Mouse (Mus musculus): ENCODE measurements around the gene Slc16a2.

The Slc16a2 gene

DNA sequence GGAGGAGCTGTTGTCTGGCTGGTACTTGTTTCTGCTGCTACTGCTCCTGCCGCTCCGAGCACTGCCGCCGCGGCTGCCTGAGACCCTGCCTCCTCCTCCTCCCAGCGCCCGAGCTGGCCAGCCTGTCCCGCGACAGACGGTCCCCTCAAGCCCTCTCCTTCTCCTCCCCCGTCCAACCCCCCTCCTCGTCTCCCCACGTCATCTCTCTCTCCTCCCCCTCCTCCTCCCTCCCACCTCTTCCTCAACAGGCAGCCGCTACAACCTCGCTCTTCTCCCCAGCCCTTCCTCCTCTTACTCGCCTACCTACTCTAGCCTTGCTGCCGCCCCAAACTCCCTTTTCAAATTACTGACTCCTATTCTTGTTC, at the start of gene Slc16a2:
Gene Slc16a2 (minus strand): TSS at position 152 of the 365 bp plus-strand sequence.
- DNase-seq (ENCODE audit: low read depth, low spot score): peak; percentile 33

DNA sequence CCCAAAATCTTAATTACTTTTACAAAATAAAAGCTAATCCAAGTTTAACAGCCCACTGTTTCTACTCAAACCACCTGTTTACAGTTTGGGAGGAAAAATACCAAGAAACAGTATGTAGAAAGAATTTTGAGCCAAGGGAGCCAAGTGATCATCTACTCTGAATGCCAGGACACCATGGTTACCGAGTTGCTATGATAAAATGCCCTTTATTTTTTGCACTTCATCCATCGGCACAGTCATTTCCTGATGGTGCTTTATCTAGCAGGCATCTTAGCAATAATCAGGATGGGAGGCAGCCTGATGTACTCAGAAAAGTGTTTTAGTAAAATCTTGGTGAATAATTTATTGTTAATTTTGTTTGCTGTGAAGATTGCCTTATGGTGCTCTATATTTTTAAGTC, 41.7 kb upstream of the Slc16a2 start:
- DNase-seq (ENCODE audit: low read depth, low spot score): no peak

DNA sequence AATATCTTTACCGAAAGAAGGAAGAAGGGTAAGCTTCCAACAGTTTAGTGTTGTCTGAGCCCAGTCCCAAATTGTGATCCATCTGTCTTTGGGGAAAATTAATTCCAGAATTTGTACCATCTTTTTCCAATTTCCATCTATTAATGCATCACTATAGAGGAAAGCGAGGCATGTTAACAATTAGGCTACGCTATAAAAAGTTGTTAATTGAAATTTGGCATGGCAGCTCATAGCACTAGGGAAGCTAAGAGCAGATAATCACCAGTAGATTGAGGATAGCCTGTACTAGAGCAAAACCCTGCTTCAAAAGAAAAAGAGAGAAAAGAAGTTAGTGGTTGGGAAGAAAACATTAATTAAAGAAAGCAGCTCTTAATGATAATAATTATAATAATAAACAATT, 41.1 kb upstream of the Slc16a2 start:
- no peak for DNase-seq (ENCODE audit: low read depth, low spot score)

DNA sequence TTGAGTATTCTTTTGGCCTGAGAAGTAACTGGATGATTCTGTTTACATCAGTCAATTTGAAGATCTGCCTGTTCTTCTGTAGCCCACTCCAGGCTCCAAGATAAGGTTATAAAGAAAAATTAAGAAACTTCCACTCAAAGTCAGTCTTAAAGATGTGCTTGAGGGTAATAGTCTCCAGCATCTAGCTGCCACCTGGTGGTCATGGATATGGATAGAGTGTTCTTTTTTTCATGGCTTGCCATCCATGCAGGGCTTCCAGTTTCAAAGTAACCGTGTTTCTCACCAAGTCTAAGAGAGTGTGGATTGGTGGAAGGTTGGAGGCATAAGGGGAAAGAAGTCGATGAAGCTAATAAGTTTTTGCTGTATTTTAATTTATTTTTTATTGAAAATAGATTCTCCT, 23.5 kb upstream of the Slc16a2 start:
- DNase-seq (ENCODE audit: low read depth, low spot score): no peak

DNA sequence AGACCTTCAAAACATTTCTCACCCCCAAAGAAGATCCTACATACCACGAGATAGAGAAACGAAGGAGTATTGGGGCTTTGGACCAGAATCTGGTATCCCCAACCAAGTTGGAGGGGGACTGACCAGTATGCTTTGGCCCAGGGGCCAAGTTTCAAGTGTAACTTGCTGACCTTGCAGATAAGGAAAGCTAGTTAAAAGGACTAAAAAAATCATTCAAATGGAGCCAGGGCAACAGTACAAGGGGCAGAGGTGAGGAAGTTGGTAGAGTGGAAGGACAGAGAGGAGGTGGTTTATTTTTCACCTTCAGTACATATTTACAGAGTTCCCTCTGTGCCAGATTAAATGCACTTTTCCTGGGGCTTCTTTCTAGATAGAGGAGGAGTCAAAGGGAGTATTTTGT, 7.1 kb upstream of the Slc16a2 start:
- no peak for DNase-seq (ENCODE audit: low read depth, low spot score)

DNA sequence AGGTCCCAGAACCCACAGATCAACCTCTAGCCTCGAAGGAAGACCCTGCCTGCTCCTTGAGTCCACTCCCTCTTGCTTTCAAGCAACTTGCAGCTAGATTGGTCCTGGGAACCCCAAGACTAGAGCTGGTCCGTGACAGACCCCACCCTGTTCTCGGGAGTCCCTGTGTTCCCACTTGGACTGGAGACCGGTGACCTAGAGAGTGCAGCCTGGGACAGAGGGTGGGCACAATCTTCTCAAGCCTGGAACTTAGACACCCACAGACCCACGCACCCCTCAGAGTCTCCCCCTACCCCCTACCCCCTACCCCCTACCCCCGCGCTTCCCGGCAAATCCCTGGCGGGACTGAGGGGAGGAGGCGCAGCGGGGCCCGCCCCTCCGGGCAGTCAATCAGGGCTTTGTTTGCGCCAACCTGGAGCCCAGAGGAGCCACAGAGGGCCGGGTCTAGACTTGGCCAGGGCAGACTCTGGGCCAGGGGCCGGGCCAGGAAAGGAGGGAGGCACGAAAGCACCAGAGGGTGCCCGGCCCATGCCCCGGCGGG, 558 bp upstream of the Slc16a2 start:
- DNase-seq (ENCODE audit: low read depth, low spot score): peak; percentile 4

DNA sequence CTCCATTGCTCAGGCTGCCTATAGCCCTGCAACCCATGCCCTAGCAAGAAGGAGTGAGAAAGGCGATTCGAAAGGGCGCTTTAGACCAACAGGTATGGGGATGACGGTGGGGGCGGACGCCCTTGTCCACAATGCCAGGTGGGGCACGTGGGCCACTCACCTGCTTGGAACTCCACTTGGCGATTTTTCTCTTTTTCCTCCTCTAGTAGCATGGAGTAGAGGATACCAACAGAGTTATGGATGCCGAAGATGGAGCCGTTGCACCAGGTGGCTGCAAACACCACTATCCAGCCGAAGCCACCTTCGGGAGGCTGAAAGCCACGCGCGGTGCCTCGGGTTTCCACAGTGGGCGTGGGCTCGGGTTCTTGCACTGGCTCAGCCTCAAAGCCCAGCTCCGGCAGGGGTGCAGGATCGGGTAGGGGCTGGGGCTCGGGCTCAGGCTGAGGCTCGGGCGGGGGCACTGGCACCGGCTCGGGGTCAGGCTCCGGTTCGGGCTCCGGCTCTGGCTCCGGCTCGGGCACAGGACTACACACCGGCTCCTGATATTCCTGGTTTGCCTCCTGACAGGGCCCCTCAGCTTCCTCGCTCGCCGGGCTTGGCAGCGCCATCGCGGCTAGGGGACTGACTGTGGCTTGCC, 470 bp downstream of the Slc16a2 start:
- DNase-seq (ENCODE audit: low read depth, low spot score): peak; percentile 13

DNA sequence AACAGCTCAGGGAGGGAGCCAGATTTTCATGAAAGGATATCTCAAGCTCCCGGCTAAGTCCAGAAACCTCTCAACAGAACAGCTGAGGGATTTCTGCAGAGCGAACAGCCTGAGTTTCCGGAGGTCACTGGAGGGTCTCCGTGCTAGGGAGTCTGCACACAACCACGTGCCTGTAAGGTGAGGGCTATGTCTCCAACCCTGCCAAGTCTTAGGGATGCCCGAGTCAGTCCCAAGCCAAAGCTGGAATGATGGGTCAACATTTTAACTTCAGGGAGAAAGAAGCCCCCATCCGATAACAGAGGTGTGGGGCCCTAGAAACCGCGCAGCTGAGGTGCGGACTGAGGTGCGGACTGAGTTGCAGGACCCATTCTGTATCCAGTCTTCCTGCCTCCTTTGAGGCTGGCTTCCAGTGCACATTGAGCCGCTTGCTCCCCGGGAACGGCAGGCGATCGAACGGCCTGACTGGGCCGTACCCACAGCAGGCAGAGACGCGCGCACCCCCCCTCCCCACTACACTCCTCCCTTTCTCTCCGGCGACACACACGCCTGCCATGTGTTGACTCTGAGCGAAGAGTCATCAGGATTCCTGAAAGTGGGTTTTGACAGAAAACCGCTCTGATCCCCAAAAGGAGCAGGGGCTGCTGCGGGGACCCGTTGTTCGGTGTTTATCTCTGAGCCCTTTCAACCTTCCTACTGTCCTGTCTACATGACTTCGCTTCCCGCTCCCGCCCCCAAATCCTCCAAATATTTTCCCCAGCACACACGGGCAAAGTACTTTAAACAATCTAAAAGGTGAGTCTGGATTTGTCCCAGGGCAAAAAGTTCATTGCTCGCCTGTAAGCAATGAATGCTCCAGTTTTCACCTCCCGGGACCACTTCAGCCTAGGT, 1.2 kb downstream of the Slc16a2 start:
- peak; percentile 4 for DNase-seq (ENCODE audit: low read depth, low spot score)

DNA sequence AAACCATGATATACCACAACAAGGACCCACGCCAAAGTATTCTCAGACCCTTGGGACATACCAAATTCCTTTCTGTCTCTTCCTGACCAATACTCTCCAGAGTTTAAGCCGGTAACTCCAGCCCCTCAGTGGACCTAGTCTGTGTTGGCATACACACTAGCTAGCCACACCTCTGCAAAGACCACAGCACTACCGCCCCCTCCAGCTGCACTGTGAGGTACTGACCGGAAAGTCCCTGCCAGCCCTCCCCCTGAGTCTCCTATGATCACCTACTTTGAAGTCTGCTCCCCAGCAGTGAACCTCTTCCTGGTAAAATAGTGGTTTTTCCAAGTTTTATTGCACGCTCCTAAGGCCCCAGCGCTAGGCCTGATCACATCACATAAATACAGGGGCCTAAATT, 2.5 kb downstream of the Slc16a2 start:
- DNase-seq (ENCODE audit: low read depth, low spot score): no peak

DNA sequence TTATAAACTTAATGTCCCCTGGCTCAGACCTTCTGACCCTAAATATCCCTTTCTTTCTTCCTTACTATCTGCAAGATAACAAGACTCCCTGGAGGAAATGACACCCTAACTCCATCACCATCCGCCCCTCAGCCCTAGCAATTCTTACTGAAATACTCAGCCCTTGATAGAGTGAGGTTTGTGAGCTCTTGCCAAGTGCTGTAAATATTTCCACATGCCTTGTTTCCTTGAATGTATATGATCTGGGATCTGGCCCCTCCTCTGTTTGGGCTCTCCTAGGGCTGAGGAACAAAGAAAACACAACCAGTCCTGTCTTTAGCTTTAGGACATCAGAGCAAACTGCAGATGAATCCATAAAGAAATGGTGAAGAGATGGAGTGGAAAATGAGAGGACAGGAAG, 9.1 kb downstream of the Slc16a2 start:
- no peak for DNase-seq (ENCODE audit: low read depth, low spot score)

DNA sequence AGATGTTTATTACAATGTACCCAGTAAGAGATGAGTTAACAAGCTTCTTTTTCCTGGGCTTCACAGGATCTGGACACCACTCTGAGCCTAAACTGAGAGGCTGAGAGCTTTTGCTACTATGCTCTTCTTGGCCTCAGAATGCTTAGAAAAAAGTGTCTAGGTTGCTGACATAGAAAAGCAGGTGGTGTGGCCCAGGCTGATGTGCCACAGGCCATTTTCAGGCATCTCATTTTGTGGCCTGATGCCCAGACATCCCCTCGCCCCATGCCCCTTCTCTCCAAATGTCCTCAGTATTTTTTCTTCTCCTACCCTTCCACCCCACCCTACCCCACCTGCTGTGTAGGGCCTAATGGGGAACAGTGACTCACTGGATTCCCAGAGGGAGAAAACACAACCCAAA, 11.3 kb downstream of the Slc16a2 start:
- DNase-seq (ENCODE audit: low read depth, low spot score): no peak

DNA sequence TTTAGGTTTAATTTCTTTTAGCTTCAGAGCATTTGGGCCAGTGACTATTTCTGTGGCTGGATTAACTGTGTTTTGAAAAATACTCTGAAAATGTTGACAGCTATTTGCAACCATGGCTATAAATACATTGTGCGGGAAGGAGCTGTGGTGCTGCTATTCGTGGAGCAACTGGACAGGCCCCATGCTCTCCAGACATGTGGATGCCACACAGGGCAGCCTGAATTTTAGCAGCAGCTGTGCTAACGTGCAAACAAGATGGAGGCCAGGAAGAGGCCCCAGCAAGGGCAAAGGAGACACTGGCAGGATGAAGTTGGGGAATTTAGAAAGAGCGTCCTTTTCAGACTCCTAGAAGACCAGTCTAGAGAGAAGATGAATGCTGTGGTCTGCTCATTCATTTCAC, 15.4 kb downstream of the Slc16a2 start:
- no peak for DNase-seq (ENCODE audit: low read depth, low spot score)

DNA sequence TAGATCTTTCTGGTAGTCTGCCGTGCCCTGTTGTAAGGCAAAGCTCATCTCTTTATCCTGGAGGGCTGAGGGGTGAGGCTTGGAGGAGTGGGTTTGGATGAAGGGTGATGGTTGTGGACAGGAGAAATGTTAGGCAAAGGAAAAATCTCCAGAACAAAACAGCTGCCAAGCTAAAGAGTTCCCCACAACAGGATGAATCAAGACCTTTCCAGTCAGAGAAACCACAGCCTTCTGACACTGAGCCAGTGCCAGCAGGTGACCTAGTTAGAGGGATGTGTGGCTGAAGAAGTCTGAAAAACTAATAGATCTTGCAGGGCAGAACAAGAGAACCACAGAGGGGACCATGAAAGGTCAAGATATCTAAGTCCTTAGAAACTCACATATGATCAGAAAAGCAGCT, 24.8 kb downstream of the Slc16a2 start:
- DNase-seq (ENCODE audit: low read depth, low spot score): no peak

DNA sequence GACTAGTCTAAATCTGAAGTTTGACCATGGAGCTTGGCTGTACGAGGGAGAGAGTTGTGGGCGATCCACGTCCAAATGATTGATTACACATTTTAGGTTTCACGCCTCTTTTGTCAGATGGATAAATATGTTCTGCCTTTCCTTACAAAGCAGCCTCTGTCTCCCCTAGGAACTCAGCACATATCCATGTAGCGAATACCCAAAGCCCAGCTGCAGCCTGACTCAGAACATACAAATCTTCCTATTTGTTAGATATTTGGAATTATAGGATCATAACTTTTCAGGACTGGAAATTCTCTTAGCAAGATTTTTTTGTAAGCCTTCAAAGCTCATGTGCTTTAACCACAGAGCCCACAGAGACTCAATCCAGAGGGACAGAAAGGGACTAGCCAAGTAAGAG, 26.3 kb downstream of the Slc16a2 start:
- DNase-seq (ENCODE audit: low read depth, low spot score): no peak

DNA sequence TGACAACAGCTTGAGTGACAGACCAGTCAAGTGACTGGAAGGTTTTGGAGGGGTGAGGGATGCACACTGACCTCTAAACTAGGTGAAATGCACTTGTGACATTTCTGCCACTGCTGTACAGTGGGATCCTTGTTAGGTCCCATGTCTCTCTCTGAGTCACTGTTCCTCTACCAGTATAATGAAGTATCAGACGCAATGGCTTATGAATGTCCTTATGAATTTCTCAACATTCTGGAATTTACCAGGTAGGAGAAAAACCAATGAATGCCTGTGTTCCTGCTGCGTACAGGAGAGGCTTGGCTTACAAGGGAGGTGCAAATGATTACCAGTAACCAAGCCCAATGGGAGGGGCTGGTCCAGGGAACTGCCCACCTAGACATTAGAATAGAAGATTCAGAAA, 30.5 kb downstream of the Slc16a2 start:
- no peak for DNase-seq (ENCODE audit: low read depth, low spot score)

DNA sequence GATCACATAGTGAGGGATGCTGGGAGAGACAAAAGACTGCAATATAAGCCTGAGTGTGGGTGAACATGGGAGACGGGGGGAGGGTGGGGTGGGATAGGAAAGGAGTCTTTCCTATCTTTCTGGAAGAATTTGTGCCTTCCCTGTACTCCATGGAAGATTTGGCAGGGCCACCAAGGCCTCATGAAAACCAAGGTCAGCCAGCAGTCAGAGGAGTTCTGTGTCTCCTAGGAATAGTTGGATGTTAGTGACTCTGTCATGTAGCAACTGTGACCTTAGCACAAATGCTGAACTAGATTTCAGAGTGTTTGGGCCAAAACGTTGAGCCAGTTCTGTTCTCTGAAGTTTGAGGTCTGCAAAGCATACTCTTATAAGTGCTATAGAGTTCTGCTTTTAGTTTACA, 36.1 kb downstream of the Slc16a2 start:
- DNase-seq (ENCODE audit: low read depth, low spot score): no peak

DNA sequence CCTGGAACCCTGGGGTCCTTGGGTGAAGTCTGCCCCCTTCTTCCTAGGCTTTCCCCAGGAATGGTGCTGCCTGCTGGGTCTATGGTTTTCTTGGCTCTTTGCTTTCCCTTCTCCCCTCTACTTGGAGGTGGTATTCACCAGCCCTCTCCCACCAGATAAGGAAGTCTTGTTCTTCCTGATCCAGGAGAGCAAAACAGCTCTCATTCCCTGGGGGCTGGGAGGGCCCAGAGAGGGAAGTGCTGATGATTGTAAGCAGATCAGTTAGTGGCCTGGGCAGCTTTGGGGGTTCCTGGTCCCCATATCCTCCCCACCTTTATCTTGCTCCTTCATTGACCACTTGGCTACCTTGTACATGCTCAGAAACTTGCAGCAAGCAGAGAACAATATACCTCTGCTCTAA, 45.4 kb downstream of the Slc16a2 start:
- DNase-seq (ENCODE audit: low read depth, low spot score): no peak

DNA sequence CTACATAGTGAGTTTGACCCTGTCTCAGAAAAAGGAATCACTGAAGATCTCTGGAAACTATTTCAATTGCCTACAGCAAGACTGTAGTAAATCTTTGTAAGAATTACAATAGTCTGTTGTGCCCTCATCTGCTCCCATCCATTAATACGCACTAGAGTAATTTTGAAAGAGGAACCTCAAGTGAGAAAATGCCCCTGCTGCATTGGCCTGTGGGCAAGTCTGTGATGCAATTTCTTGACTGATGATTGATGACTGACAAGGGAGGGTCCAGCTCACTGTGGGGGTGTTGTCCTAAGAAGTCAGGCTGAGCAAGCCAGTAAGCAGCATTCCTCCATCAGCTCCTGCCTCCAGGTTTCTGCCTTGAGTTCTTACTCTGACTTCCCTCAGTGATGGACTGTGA, 75.6 kb downstream of the Slc16a2 start:
- no peak for DNase-seq (ENCODE audit: low read depth, low spot score)

DNA sequence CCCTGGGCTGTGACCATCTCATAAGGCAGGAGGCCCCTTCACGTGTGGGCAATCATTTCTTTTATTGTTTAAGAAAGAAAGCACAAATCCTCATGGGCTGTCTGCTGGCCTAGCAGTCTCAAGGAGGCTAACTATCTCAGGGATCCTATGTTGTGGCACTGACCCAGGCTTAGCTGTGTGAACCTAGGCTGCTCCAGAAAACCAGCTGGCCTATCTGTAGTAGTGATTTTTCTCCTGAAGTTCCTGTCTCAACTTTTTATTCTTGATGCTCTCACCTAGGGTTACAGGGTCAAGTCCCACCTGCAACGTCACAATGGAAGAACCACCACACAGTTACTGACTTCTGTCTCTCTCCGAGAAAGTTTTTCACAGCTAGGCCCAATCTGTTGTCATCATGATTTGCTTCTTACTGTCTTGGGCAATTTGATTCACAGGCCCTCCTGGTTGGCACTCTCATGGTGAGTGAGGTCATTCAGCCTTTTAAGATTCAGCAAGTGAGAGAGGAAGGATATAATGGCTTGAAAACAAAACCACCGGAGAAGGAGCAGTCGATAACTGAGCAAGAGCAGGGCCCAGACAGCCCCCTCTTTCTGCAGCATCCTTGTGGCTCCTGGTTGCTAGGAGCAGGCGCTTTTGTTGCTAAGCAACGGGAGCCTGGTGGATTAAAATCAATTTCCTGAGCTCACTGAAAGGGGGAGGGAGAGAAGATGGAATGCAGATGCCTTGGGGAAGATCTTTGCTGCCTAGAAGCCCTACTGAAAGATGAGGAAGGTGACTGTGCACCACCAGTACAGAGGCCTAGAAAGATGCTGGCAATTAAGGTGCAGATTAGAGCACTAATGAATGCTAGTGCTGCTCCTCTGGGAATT, 77.4 kb downstream of the Slc16a2 start:
- peak; percentile 15 for DNase-seq (ENCODE audit: low read depth, low spot score)

DNA sequence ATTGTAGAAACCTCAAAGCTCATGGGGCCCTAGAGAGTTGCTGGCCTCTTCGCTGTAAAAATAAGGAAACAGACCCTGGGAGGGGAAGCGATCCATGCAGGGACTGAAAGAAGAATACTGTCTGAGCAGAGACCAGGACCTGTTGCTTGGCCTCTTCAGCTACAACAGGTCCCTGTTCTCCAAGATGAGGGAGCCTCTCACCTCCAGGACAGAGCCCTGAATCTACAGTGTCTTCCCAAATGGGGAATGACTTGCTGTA, 79.8 kb downstream of the Slc16a2 start:
- no peak for DNase-seq (ENCODE audit: low read depth, low spot score)

DNA sequence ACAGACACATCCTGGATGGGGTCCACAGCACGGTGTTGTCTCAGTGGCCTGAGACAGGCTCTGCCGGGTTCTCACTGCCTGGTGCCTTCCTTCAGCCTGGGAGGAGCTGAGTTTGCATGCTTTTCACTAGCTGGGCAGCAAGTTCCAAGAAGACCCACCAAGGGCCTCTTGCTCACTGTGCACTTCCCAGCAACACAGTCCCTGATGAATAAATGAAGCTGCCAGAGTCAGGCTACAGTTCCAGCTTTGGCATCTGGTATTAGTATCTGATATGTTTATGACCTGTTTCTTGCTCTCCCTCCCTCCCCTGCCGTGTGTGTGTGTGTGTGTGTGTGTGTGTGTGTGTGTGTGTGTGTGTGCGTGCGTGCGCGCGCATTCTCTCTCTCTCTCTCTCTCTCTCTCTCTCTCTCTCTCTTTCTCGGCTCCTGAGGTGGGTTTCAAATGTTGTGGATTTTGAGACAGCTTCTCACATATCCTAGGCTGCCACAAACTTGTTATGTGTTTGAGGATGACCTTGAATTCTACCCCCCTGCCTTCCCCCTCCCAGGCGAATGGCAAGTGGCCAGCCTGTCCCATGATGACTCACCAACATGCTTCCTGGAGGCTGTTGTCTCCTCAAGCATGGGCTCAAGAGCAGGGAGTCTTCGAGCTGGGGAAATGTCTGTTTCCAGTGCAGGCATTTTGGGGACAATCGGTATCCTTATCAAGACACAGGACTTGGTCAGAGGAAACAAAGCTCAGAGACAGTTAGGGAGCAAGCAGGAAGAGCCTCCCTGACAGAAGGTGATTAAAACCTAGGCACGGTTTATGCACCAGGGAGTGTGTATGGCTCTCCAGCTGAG, 80.3 kb downstream of the Slc16a2 start:
- DNase-seq (ENCODE audit: low read depth, low spot score): no peak
